Mouse (Mus musculus): ENCODE data around the gene Banf1. TPM values are rescaled to one million over a fixed set of nuclear protein-coding genes. Genes with fewer than 3 reads are reported as not detected.

The Banf1 gene
- polyA plus RNA-seq (2012; rRNA removed), result 133 and 148 TPM in 2 replicates

GRCm38 (mm10) chr19:5367053-5367359 lies at the start of gene Banf1:
Gene Banf1, minus strand, starts transcription at chr19:5367168.

GRCm38 (mm10) chr19:5402293-5402692 lies 35.3 kb upstream of the Banf1 start, which contains the start of gene Tsga10ip:
Gene Tsga10ip, minus strand, starts transcription at chr19:5402526.

GRCm38 (mm10) chr19:5388588-5389242 lies 21.7 kb upstream of the Banf1 start, which contains the start of gene Sart1:
Gene Sart1, minus strand, starts transcription at chr19:5388703.

GRCm38 (mm10) chr19:5366175-5367052 lies 554 bp downstream of the Banf1 start, which contains the start of gene Eif1ad:
Gene Eif1ad, plus strand, starts transcription at chr19:5366741.

GRCm38 (mm10) chr19:5349502-5349873 lies 17.5 kb downstream of the Banf1 start, which contains the start of gene Cst6:
Gene Cst6, minus strand, starts transcription at chr19:5349574.

GRCm38 (mm10) chr19:5335441-5335840 lies 31.5 kb downstream of the Banf1 start, which contains the start of gene Catsper1:
Gene Catsper1, plus strand, starts transcription at chr19:5335741.

Other genes starting within 250 kb of the Banf1 start
- 2.6 and 2.8 TPM in 2 replicates for gene Klc2, start 248.6 kb downstream of the Banf1 start, polyA plus RNA-seq (2012; rRNA removed)
- gene Pacs1, start 94.0 kb downstream of the Banf1 start, polyA plus RNA-seq (2012; rRNA removed), result 8.0 and 8.3 TPM in 2 replicates
- 56.0 and 58.5 TPM in 2 replicates for gene Sf3b2, start 71.7 kb downstream of the Banf1 start, polyA plus RNA-seq (2012; rRNA removed)
- gene Gal3st3, start 68.8 kb downstream of the Banf1 start, polyA plus RNA-seq (2012; rRNA removed), result 0.03 and 0.08 TPM in 2 replicates
- gene Catsper1, start 31.4 kb downstream of the Banf1 start, polyA plus RNA-seq (2012; rRNA removed), result not detected in 2 replicates
- gene Cst6, start 17.6 kb downstream of the Banf1 start, polyA plus RNA-seq (2012; rRNA removed), result 0.11 and 0.12 TPM in 2 replicates
- gene Eif1ad, start 427 bp downstream of the Banf1 start, polyA plus RNA-seq (2012; rRNA removed), result 21.5 and 23.3 TPM in 2 replicates
- gene Sart1, start 21.5 kb upstream of the Banf1 start, polyA plus RNA-seq (2012; rRNA removed), result 23.3 and 24.9 TPM in 2 replicates
- 0.01 and 0.09 TPM in 2 replicates for gene Tsga10ip, start 35.4 kb upstream of the Banf1 start, polyA plus RNA-seq (2012; rRNA removed)
- 68.6 and 80.7 TPM in 2 replicates for gene Drap1, start 57.8 kb upstream of the Banf1 start, polyA plus RNA-seq (2012; rRNA removed)
- gene AI837181, start 58.0 kb upstream of the Banf1 start, polyA plus RNA-seq (2012; rRNA removed), result 13.6 and 16.4 TPM in 2 replicates
- 0.01 TPM in 1 of 2 replicates, not detected in the other for gene Fosl1, start 80.4 kb upstream of the Banf1 start, polyA plus RNA-seq (2012; rRNA removed)
- gene Ccdc85b, start 90.7 kb upstream of the Banf1 start, polyA plus RNA-seq (2012; rRNA removed), result 1.2 and 1.4 TPM in 2 replicates
- gene Fibp, start 93.4 kb upstream of the Banf1 start, polyA plus RNA-seq (2012; rRNA removed), result 23.0 and 23.8 TPM in 2 replicates
- gene Ctsw, start 101.3 kb upstream of the Banf1 start, polyA plus RNA-seq (2012; rRNA removed), result 0.06 and 0.07 TPM in 2 replicates
- 10.5 and 10.6 TPM in 2 replicates for gene Efemp2, start 106.8 kb upstream of the Banf1 start, polyA plus RNA-seq (2012; rRNA removed)
- 11.9 and 12.6 TPM in 2 replicates for gene Mus81, start 121.2 kb upstream of the Banf1 start, polyA plus RNA-seq (2012; rRNA removed)
- 433 and 538 TPM in 2 replicates for gene Cfl1, start 123.3 kb upstream of the Banf1 start, polyA plus RNA-seq (2012; rRNA removed)
- 0.45 and 0.81 TPM in 2 replicates for gene 1700020D05Rik, start 136.6 kb upstream of the Banf1 start, polyA plus RNA-seq (2012; rRNA removed)
- gene Snx32, start 143.4 kb upstream of the Banf1 start, polyA plus RNA-seq (2012; rRNA removed), result 6.9 and 8.5 TPM in 2 replicates
- 0.02 TPM in 1 of 2 replicates, not detected in the other for gene Ovol1, start 193.5 kb upstream of the Banf1 start, polyA plus RNA-seq (2012; rRNA removed)
- 0.88 and 1.3 TPM in 2 replicates for gene Ap5b1, start 200.9 kb upstream of the Banf1 start, polyA plus RNA-seq (2012; rRNA removed)
- gene Rnaseh2c, start 234.7 kb upstream of the Banf1 start, polyA plus RNA-seq (2012; rRNA removed), result 77.3 and 81.5 TPM in 2 replicates
- 29.8 and 30.0 TPM in 2 replicates for gene Kat5, start 243.1 kb upstream of the Banf1 start, polyA plus RNA-seq (2012; rRNA removed)

Data from liver, embryonic 14 days (tissue).